Mouse (Mus musculus): ENCODE measurements at regions not wholly inside any gene's neighbourhood (a gene's known extent, or its start where the extent isn't known, plus 50 kb on each side); places are given as distances from the start of the nearest gene placed in this dataset.

- no peak overlapping the region for H3K4me2 ChIP-seq (ENCODE audit: low read length)
- no peak for ATAC-seq (replicated peaks; ENCODE audit: low FRiP score, low TSS enrichment, low read depth)
Measured at GRCm38 (mm10) chr1:129002286-129002685, 270.8 kb upstream of the Thsd7b start.

GRCm38 (mm10) chr1:129001766-129002165 lies 271.3 kb upstream of the Thsd7b start:
- Histone ChIP-seq H3K4me3 (ENCODE audit: low read depth, low read length) (no peak overlapping the region), H3K4me1 (replicated peaks; ENCODE audit: control insufficient read depth, insufficient read depth, low read length) (no peaks in the 10 kb centered on the region), H3K27ac (ENCODE audit: low read depth) (no peak overlapping the region), H3K36me3 (ENCODE audit: control insufficient read depth, insufficient read depth, low read length) (no peaks in the 10 kb centered on the region), H3K9me3 (ENCODE audit: control insufficient read depth, low read length) (no peaks in the 10 kb centered on the region), H3K9ac (ENCODE audit: low read length) (no peak overlapping the region), H3K4me2 (ENCODE audit: low read length) (no peak overlapping the region), H3K27me3 (replicated peaks; ENCODE audit: control insufficient read depth, insufficient read depth, low read length) (no peaks in the 10 kb centered on the region)
- ATAC-seq (replicated peaks; ENCODE audit: low FRiP score, low TSS enrichment, low read depth), result no peak
- no peak for DNase-seq (ENCODE audit: low spot score)

More at GRCm38 (mm10) chr1:129002286-129002685, 270.8 kb upstream of the Thsd7b start:
- H3K36me3 ChIP-seq (ENCODE audit: control insufficient read depth, insufficient read depth, low read length), result no peaks in the 10 kb centered on the region
- 79% methylated on average over 2 of the region's 2 CpGs for WGBS
- H3K4me1 ChIP-seq (replicated peaks; ENCODE audit: control insufficient read depth, insufficient read depth, low read length), result no peaks in the 10 kb centered on the region
- no peaks in the 10 kb centered on the region for H3K9me3 ChIP-seq (ENCODE audit: control insufficient read depth, low read length)
- no peak overlapping the region for H3K9ac ChIP-seq (ENCODE audit: low read length)
- no peak overlapping the region for H3K4me3 ChIP-seq (ENCODE audit: low read depth, low read length)
- no peaks in the 10 kb centered on the region for H3K27me3 ChIP-seq (replicated peaks; ENCODE audit: control insufficient read depth, insufficient read depth, low read length)
- no peak overlapping the region for H3K27ac ChIP-seq (ENCODE audit: low read depth)
- DNase-seq (ENCODE audit: low spot score), result no peak

GRCm38 (mm10) chr1:128999741-129000517 lies 273.2 kb upstream of the Thsd7b start:
- H3K9me3 ChIP-seq (ENCODE audit: control insufficient read depth, low read length), result no peaks in the 10 kb centered on the region
- H3K27me3 ChIP-seq (replicated peaks; ENCODE audit: control insufficient read depth, insufficient read depth, low read length), result no peaks in the 10 kb centered on the region
- 66% methylated on average over 5 of the region's 5 CpGs for WGBS
- no peaks in the 10 kb centered on the region for H3K4me1 ChIP-seq (replicated peaks; ENCODE audit: control insufficient read depth, insufficient read depth, low read length)
- H3K4me2 ChIP-seq (ENCODE audit: low read length), result no peak overlapping the region
- no peak overlapping the region for H3K4me3 ChIP-seq (ENCODE audit: low read depth, low read length)
- H3K27ac ChIP-seq (ENCODE audit: low read depth), result no peak overlapping the region
- DNase-seq (ENCODE audit: low spot score) (no peak), ATAC-seq (replicated peaks; ENCODE audit: low FRiP score, low TSS enrichment, low read depth) (no peak)
- H3K9ac ChIP-seq (ENCODE audit: low read length), result no peak overlapping the region
- H3K36me3 ChIP-seq (ENCODE audit: control insufficient read depth, insufficient read depth, low read length), result no peaks in the 10 kb centered on the region

GRCm38 (mm10) chr1:128994655-128995054 lies 278.4 kb upstream of the Thsd7b start:
- H3K4me2 ChIP-seq (ENCODE audit: low read length), result no peak overlapping the region
- ATAC-seq (replicated peaks; ENCODE audit: low FRiP score, low TSS enrichment, low read depth) (no peak), DNase-seq (ENCODE audit: low spot score) (no peak)
- H3K36me3 ChIP-seq (ENCODE audit: control insufficient read depth, insufficient read depth, low read length), result no peaks in the 10 kb centered on the region
- H3K27me3 ChIP-seq (replicated peaks; ENCODE audit: control insufficient read depth, insufficient read depth, low read length), result no peaks in the 10 kb centered on the region
- 77% methylated on average over 6 of the region's 6 CpGs for WGBS
- no peak overlapping the region for H3K4me3 ChIP-seq (ENCODE audit: low read depth, low read length)
- no peaks in the 10 kb centered on the region for H3K9me3 ChIP-seq (ENCODE audit: control insufficient read depth, low read length)
- no peak overlapping the region for H3K27ac ChIP-seq (ENCODE audit: low read depth)
- H3K4me1 ChIP-seq (replicated peaks; ENCODE audit: control insufficient read depth, insufficient read depth, low read length), result no peaks in the 10 kb centered on the region
- no peak overlapping the region for H3K9ac ChIP-seq (ENCODE audit: low read length)

GRCm38 (mm10) chr1:128983411-128983810 lies 289.7 kb upstream of the Thsd7b start:
- Histone ChIP-seq H3K27me3 (replicated peaks; ENCODE audit: control insufficient read depth, insufficient read depth, low read length) (no peaks in the 10 kb centered on the region), H3K4me2 (ENCODE audit: low read length) (no peak overlapping the region), H3K9me3 (ENCODE audit: control insufficient read depth, low read length) (no peaks in the 10 kb centered on the region), H3K4me3 (ENCODE audit: low read depth, low read length) (no peak overlapping the region), H3K27ac (ENCODE audit: low read depth) (no peak overlapping the region), H3K4me1 (replicated peaks; ENCODE audit: control insufficient read depth, insufficient read depth, low read length) (no peaks in the 10 kb centered on the region), H3K9ac (ENCODE audit: low read length) (no peak overlapping the region), H3K36me3 (ENCODE audit: control insufficient read depth, insufficient read depth, low read length) (no peaks in the 10 kb centered on the region)
- WGBS, result 70% methylated on average over 2 of the region's 2 CpGs
- no peak for DNase-seq (ENCODE audit: low spot score)
- ATAC-seq (replicated peaks; ENCODE audit: low FRiP score, low TSS enrichment, low read depth), result no peak

GRCm38 (mm10) chr1:128975586-128975985 lies 297.5 kb upstream of the Thsd7b start:
- Histone ChIP-seq H3K36me3 (ENCODE audit: control insufficient read depth, insufficient read depth, low read length) (no peaks in the 10 kb centered on the region), H3K27me3 (replicated peaks; ENCODE audit: control insufficient read depth, insufficient read depth, low read length) (no peaks in the 10 kb centered on the region), H3K27ac (ENCODE audit: low read depth) (no peak overlapping the region), H3K4me1 (replicated peaks; ENCODE audit: control insufficient read depth, insufficient read depth, low read length) (no peaks in the 10 kb centered on the region), H3K4me3 (ENCODE audit: low read depth, low read length) (no peak overlapping the region), H3K4me2 (ENCODE audit: low read length) (no peak overlapping the region), H3K9me3 (ENCODE audit: control insufficient read depth, low read length) (no peaks in the 10 kb centered on the region), H3K9ac (ENCODE audit: low read length) (no peak overlapping the region)
- 86% methylated on average over 1 of the region's 1 CpGs for WGBS
- DNase-seq (ENCODE audit: low spot score) (no peak), ATAC-seq (replicated peaks; ENCODE audit: low FRiP score, low TSS enrichment, low read depth) (no peak)

GRCm38 (mm10) chr1:128951436-128951835 lies 321.7 kb upstream of the Thsd7b start:
- ATAC-seq (replicated peaks; ENCODE audit: low FRiP score, low TSS enrichment, low read depth), result no peak
- Histone ChIP-seq H3K36me3 (ENCODE audit: control insufficient read depth, insufficient read depth, low read length) (no peaks in the 10 kb centered on the region), H3K27ac (ENCODE audit: low read depth) (no peak overlapping the region), H3K4me1 (replicated peaks; ENCODE audit: control insufficient read depth, insufficient read depth, low read length) (no peaks in the 10 kb centered on the region), H3K4me2 (ENCODE audit: low read length) (no peak overlapping the region), H3K9me3 (ENCODE audit: control insufficient read depth, low read length) (no peaks in the 10 kb centered on the region), H3K4me3 (ENCODE audit: low read depth, low read length) (no peak overlapping the region), H3K9ac (ENCODE audit: low read length) (no peak overlapping the region), H3K27me3 (replicated peaks; ENCODE audit: control insufficient read depth, insufficient read depth, low read length) (no peaks in the 10 kb centered on the region)
- DNase-seq (ENCODE audit: low spot score), result no peak
- WGBS, result 77% methylated on average over 2 of the region's 2 CpGs

GRCm38 (mm10) chr1:128950512-128950911 lies 322.6 kb upstream of the Thsd7b start:
- Histone ChIP-seq H3K36me3 (ENCODE audit: control insufficient read depth, insufficient read depth, low read length) (no peaks in the 10 kb centered on the region), H3K27me3 (replicated peaks; ENCODE audit: control insufficient read depth, insufficient read depth, low read length) (no peaks in the 10 kb centered on the region)
- WGBS, result 81% methylated on average over 4 of the region's 4 CpGs

GRCm38 (mm10) chr1:128914811-128915210 lies 322.7 kb upstream of the Cxcr4 start:
- WGBS, result 68% methylated on average over 1 of the region's 1 CpGs
- ATAC-seq (replicated peaks; ENCODE audit: low FRiP score, low TSS enrichment, low read depth) (no peak), DNase-seq (ENCODE audit: low spot score) (no peak)

More at GRCm38 (mm10) chr1:128950512-128950911, 322.6 kb upstream of the Thsd7b start:
- Histone ChIP-seq H3K4me2 (ENCODE audit: low read length) (no peak overlapping the region), H3K4me1 (replicated peaks; ENCODE audit: control insufficient read depth, insufficient read depth, low read length) (no peaks in the 10 kb centered on the region), H3K9ac (ENCODE audit: low read length) (no peak overlapping the region), H3K9me3 (ENCODE audit: control insufficient read depth, low read length) (no peaks in the 10 kb centered on the region), H3K4me3 (ENCODE audit: low read depth, low read length) (no peak overlapping the region), H3K27ac (ENCODE audit: low read depth) (no peak overlapping the region)
- no peak for DNase-seq (ENCODE audit: low spot score)
- ATAC-seq (replicated peaks; ENCODE audit: low FRiP score, low TSS enrichment, low read depth), result no peak

More at GRCm38 (mm10) chr1:128914811-128915210, 322.7 kb upstream of the Cxcr4 start:
- Histone ChIP-seq H3K4me3 (ENCODE audit: low read depth, low read length) (no peak overlapping the region), H3K9ac (ENCODE audit: low read length) (no peak overlapping the region), H3K4me1 (replicated peaks; ENCODE audit: control insufficient read depth, insufficient read depth, low read length) (no peaks in the 10 kb centered on the region), H3K27ac (ENCODE audit: low read depth) (no peak overlapping the region), H3K36me3 (ENCODE audit: control insufficient read depth, insufficient read depth, low read length) (no peaks in the 10 kb centered on the region), H3K9me3 (ENCODE audit: control insufficient read depth, low read length) (no peaks in the 10 kb centered on the region), H3K4me2 (ENCODE audit: low read length) (no peak overlapping the region), H3K27me3 (replicated peaks; ENCODE audit: control insufficient read depth, insufficient read depth, low read length) (no peaks in the 10 kb centered on the region)
